Mouse (Mus musculus) adrenal gland, postnatal 36 days (tissue): ENCODE data around the gene Foxm1. TPM values are rescaled to one million over a fixed set of nuclear protein-coding genes. Genes with fewer than 3 reads are reported as not detected.

Experiments used
- DNase-seq, 2 experiments: peaks; one replicate each; pipeline ENCODE4 v3.0.0; 2021; ENCODE audit warnings: mixed read lengths in 1 of 2
- total RNA-seq, 2 experiments: library from RNA; stranded (reverse); gene quantifications; 2 replicates each; pipeline ENCODE4 v1.2.3; 2021

Foxm1 gene
- total RNA-seq, 2 experiments from 2014 or later, result 4.8 to 5.3 TPM

DNA sequence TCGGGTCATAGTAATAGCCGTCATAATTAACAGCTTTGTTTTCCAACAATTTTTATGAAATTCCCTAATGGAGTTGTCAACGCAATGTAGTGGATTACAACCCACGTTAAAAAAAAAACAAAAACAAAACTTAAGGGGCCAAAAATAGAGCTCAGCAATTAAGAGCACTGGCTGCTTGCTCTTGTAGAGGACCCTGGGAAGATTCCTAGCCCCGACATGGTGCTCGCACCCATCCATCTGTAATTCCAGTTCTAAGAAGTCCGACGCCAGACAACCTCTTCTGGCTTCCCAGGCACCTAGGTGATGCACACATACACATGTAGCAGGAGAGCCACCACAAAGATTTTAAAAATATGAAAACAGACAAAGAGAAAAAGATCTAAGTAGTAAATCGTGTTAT is 62.3 kb downstream of the Foxm1 start:
- no peak for DNase-seq

Other genes starting within 250 kb of the Foxm1 start
- 10 to 100 TPM; 52.0 to 57.2 TPM for gene Tspan9, start 219.4 kb upstream of the Foxm1 start, total RNA-seq
- 1 to 10 TPM; 1.7 to 3.2 TPM for gene Tead4, start 62.1 kb upstream of the Foxm1 start, total RNA-seq
- gene Tulp3, start 7.1 kb upstream of the Foxm1 start, total RNA-seq, result 10 to 100 TPM; 35.0 to 44.2 TPM
- gene Rhno1, start 56 bp upstream of the Foxm1 start, total RNA-seq, result 10 to 100 TPM; 16.4 to 19.7 TPM
- gene Tex52, start 12.5 kb downstream of the Foxm1 start, total RNA-seq, result not detected
- not detected for gene Gm44596, start 12.5 kb downstream of the Foxm1 start, total RNA-seq
- 1 to 10 TPM; 1.1 to 2.4 TPM for gene Nrip2, start 36.3 kb downstream of the Foxm1 start, total RNA-seq
- gene Itfg2, start 62.0 kb downstream of the Foxm1 start, total RNA-seq, result 10 to 100 TPM; 23.8 to 28.6 TPM
- 100 to 1,000 TPM; 222 to 269 TPM for gene Fkbp4, start 75.7 kb downstream of the Foxm1 start, total RNA-seq
- gene Pzp, start 163.8 kb downstream of the Foxm1 start, total RNA-seq, result 1 to 10 TPM in 1 of 2 experiments, under 1 TPM in 1; 0.26 to 1.9 TPM
- not detected for gene A2ml1, start 218.6 kb downstream of the Foxm1 start, total RNA-seq